Mouse (Mus musculus) erythroblast, adult 5-6 weeks (primary cell): ENCODE measurements around the gene Olfr724. TPM values are rescaled to one million over a fixed set of nuclear protein-coding genes. Genes with fewer than 3 reads are reported as not detected.
"Not testable (repeated sequence)": the region's sequence is repeated elsewhere in the genome, so short reads cannot be mapped to it uniquely, and the experiment has no call there.

Source experiments
- ATAC-seq: replicated peaks from 2 replicates; pipeline ENCODE4 v1.8.0; 2016; ENCODE audit warnings: moderate number of reproducible peaks, mild to moderate bottlenecking, moderate TSS enrichment, inconsistent platforms; ENCODE audit not compliant: poor library complexity, low FRiP score, severe bottlenecking
- total RNA-seq, 2 experiments: library from RNA; stranded (forward) in 1 of 2; stranded (reverse) in 1 of 2; fragments of 150-400 nt in 1 of 2; fragments of 200-764, 138-1000 nt in 1 of 2; gene quantifications; 2 replicates each; pipeline versions ENCODE4 v1.2.3 to v1.2.4; 2015 to 2017; ENCODE audit warnings: low replicate concordance in 2 of 2

Gene Olfr724
- not detected in 2 replicates for total RNA-seq (2015; ENCODE audit: low replicate concordance)
- total RNA-seq (2017; ENCODE audit: low replicate concordance), result not detected in 2 replicates

GRCm38 (mm10) chr14:49963174-49963573, at the start of gene Olfr724:
Gene Olfr724, minus strand, starts transcription at chr14:49963274.
- not testable (repeated sequence) for ATAC-seq

GRCm38 (mm10) chr14:49955890-49956289, 7.2 kb downstream of the Olfr724 start:
- no peak for ATAC-seq

GRCm38 (mm10) chr14:49931687-49932086, 31.4 kb downstream of the Olfr724 start, which contains the start of gene Olfr723:
Gene Olfr723, minus strand, starts transcription at chr14:49931787.
- ATAC-seq, result not testable (repeated sequence)

Other genes with a start within 250 kb of the Olfr724 start
- not detected in 2 replicates for gene Armh4, start 179.9 kb downstream of the Olfr724 start, total RNA-seq (2015; ENCODE audit: low replicate concordance)
- gene Armh4, start 179.9 kb downstream of the Olfr724 start, total RNA-seq (2017; ENCODE audit: low replicate concordance), result not detected in 2 replicates
- not detected in 2 replicates for gene Olfr722, start 61.3 kb downstream of the Olfr724 start, total RNA-seq (2015; ENCODE audit: low replicate concordance)
- gene Olfr722, start 61.3 kb downstream of the Olfr724 start, total RNA-seq (2017; ENCODE audit: low replicate concordance), result not detected in 2 replicates
- not detected in 2 replicates for gene Olfr723, start 31.5 kb downstream of the Olfr724 start, total RNA-seq (2015; ENCODE audit: low replicate concordance)
- gene Olfr723, start 31.5 kb downstream of the Olfr724 start, total RNA-seq (2017; ENCODE audit: low replicate concordance), result not detected in 2 replicates
- gene Olfr725, start 77.1 kb upstream of the Olfr724 start, total RNA-seq (2015; ENCODE audit: low replicate concordance), result not detected in 2 replicates
- 0.42 TPM in 1 of 2 replicates, not detected in the other for gene Olfr725, start 77.1 kb upstream of the Olfr724 start, total RNA-seq (2017; ENCODE audit: low replicate concordance)
- gene Olfr726, start 127.7 kb upstream of the Olfr724 start, total RNA-seq (2015; ENCODE audit: low replicate concordance), result not detected in 2 replicates
- gene Olfr726, start 127.7 kb upstream of the Olfr724 start, total RNA-seq (2017; ENCODE audit: low replicate concordance), result not detected in 2 replicates
- not detected in 2 replicates for gene Olfr727, start 159.9 kb upstream of the Olfr724 start, total RNA-seq (2015; ENCODE audit: low replicate concordance)
- 0.98 TPM in 1 of 2 replicates, not detected in the other for gene Olfr727, start 159.9 kb upstream of the Olfr724 start, total RNA-seq (2017; ENCODE audit: low replicate concordance)
- gene Olfr728, start 179.4 kb upstream of the Olfr724 start, total RNA-seq (2015; ENCODE audit: low replicate concordance), result not detected in 2 replicates
- 0.28 TPM in 1 of 2 replicates, not detected in the other for gene Olfr728, start 179.4 kb upstream of the Olfr724 start, total RNA-seq (2017; ENCODE audit: low replicate concordance)
- not detected in 2 replicates for gene Olfr729, start 189.6 kb upstream of the Olfr724 start, total RNA-seq (2015; ENCODE audit: low replicate concordance)
- gene Olfr729, start 189.6 kb upstream of the Olfr724 start, total RNA-seq (2017; ENCODE audit: low replicate concordance), result 0.43 TPM in 1 of 2 replicates, not detected in the other
- not detected in 2 replicates for gene Olfr730, start 224.9 kb upstream of the Olfr724 start, total RNA-seq (2015; ENCODE audit: low replicate concordance)
- not detected in 2 replicates for gene Olfr730, start 224.9 kb upstream of the Olfr724 start, total RNA-seq (2017; ENCODE audit: low replicate concordance)